Mouse (Mus musculus): ENCODE measurements at regions not wholly inside any gene's neighbourhood (a gene's known extent, or its start where the extent isn't known, plus 50 kb on each side); places are given as distances from the start of the nearest gene placed in this dataset.

DNA sequence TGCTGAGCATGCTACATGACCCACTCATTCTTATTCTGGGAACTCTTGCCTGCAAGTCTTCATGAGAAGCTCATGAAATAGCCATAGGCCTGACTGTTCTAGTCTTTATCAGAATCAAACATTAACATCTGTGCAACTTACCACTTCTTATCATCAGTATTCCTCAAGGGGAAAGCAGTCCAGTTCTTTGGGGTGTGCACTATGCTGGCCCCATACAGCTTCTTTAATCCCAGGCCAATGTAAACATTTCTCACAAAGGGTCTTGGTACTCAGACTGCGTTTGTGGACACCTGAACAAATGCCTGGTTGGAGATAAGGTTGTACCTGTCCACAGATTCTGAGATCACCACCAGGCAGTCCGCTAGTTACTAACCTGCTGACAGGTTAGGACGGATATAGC lies 51.3 kb downstream of the 3110018I06Rik start:
- DNase-seq (ENCODE audit: low spot score in 2 of 2), result no peak

GRCm38 (mm10) chr12:107541196-107541595 lies 52.8 kb downstream of the 3110018I06Rik start:
- no peak for DNase-seq (ENCODE audit: low spot score in 2 of 2)

GRCm38 (mm10) chr12:107547194-107547885 lies 58.9 kb downstream of the 3110018I06Rik start:
- no peak for DNase-seq (ENCODE audit: low spot score in 2 of 2)

DNA sequence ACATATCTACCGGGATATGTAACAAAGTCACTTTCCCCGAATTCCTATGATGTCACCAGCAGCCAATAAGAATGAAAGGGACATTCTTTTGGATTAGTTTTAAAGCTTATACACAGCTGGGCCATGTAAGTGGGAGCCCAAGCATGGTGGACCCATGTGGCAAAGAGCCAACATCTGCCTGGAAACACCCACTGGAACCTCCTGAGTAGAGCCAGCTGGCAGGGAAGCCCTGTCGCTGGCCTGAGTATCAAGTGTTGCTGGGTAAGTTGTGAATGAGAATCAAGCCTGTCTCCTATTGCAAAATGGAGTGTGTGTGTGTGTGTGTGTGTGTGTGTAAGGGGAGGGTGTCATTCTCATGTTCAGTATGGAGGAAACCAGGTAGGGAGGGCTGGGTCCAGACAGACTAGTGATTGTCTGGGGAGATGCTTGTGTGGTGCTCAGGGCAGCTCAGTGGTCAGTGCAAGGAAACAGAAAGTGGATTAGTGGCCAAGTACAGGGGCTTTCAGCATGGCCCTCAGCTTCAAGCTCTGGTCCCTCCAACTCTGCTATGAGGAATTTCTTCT lies 59.5 kb downstream of the 3110018I06Rik start:
- no peak for DNase-seq (ENCODE audit: low spot score in 2 of 2)

DNA sequence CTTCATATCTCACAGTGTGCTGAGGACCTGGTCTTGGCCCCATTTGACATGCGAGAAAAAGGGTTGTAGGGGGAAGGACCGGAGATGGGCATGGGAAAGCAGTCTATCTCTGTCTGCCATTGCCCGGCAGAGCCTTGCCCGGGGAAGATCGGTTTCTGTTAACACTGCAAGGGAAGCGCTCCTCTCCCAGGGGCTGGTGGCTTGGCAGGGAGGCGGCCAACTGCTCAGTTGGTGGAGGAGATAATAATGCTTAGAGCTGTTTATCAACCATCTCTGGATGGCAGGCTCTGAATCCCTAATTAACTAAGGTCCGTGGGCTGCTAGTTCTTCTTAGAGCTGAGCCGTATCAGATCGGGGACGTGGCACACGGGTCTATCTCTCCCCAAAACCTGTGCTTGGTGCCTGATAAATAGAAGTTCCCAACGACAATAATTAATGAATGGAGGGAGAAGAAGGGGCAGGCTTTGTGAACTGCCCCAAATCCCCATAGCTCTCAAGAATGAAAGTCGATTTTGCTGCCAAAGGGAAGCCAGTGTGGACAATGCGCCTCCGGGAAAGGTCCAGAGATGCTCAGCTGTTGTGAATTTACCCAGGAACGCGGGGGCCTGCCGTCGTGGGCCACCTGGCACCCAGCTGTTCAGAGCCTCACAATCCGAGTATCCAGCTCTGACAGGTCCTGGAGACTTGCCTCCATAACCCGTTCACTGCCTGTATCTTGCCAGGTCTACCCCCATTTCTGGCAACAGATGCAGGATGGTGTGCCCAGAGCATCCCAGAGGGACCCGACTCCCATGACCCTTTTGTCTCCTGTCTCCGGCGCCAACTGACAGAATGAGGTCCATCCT lies 61.2 kb downstream of the 3110018I06Rik start:
- no peak for DNase-seq (ENCODE audit: low spot score in 2 of 2)

- DNase-seq (ENCODE audit: low spot score in 2 of 2), result no peak
Measured at GRCm38 (mm10) chr12:107559191-107559590, 70.8 kb downstream of the 3110018I06Rik start.

DNA sequence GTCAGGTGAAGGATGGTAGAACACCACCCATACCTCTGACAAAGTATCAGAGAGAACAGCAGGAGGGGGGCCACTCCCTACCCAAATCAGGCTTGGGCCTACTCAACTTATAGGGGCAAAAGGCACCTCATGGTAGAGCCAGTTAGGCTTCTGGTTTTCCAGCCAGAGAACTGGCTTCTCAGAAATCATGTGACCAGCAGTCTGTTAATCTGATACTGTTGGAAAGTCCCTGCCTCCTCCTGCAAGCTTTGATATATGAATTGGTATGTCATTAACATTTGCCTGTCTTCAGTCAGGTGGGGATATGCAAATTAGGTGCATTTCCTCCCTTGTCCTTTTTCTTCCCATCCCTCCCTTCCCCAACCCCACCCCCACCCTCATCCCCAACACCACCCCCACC lies 71.7 kb downstream of the 3110018I06Rik start:
- no peak for DNase-seq (ENCODE audit: low spot score in 2 of 2)

- DNase-seq (ENCODE audit: low spot score in 2 of 2), result no peak
Measured at GRCm38 (mm10) chr12:107572586-107572985, 84.2 kb downstream of the 3110018I06Rik start.

- no peak for DNase-seq (ENCODE audit: low spot score in 2 of 2)
Measured at GRCm38 (mm10) chr12:107579508-107579907, 91.1 kb downstream of the 3110018I06Rik start.

DNA sequence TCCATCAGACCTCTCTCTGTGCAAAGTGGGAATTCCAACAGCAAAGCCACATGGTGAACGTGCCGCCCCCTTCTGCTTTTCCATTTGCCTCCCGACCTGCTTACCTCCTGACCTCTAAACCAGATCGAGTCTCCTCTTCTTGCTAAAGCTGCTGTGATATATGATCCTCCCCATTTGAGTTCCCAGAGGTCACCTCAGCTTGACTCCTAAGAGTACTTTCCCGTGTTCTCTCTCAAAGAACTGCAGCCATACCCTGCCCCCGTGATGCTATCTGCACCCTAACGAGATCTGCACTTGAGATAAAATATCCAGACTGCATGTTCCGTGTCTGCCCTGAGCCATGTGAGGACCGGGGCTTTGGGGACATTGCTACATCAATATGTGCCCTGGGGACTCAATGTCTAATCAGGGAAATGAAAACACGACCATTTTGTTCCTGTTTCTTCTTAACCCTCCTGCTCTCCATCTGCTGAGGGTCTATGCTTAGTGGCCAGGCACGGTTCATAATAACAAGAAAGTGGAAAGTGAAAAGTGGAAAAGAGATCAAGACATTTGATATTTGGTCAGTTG lies 94.8 kb downstream of the 3110018I06Rik start:
- DNase-seq (ENCODE audit: low spot score in 2 of 2), result no peak

GRCm38 (mm10) chr12:107585696-107586225 lies 97.3 kb downstream of the 3110018I06Rik start:
- DNase-seq (ENCODE audit: low spot score in 2 of 2), result no peak

DNA sequence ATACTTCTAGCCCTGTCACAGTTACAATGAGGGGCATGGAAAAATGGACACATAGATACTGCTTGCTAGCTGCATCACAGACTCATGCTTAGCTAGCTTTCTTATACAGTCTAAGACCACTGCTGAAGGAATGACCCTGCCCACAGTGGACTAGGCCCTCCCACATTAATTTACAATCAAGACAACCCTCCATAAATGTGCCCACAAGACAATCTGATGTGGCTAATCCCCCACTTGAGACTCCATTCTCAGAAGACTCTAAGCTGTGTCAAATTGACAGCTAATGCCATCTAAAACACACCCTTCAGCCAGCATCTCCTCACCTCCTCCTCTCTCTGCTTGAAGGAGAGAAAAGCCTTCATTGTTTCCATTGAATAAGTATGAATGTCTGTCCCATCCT lies 107.8 kb downstream of the 3110018I06Rik start:
- DNase-seq (ENCODE audit: low spot score in 2 of 2), result no peak

GRCm38 (mm10) chr12:107600576-107600975 lies 112.1 kb downstream of the 3110018I06Rik start:
- no peak for DNase-seq (ENCODE audit: low spot score in 2 of 2)

DNA sequence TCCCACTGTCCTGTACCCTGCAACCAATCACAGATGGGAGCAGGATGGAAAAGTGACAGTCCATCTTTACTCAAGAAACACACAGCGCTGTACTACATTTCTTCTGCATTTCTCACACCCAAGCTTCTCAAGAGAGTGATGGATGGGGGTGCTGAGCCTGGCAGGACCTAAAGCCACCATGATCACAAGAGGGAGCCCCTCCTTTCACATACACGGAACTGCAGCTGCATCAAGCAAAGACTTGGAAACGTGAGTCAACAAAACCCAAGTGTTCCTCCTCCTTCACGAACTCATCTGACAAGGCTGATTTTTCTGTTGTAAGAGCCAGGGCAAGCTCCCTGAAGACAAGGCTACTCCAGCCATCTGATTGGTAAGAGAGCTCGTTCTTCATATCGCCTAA lies 120.5 kb downstream of the 3110018I06Rik start:
- DNase-seq (ENCODE audit: low spot score in 2 of 2), result no peak

DNA sequence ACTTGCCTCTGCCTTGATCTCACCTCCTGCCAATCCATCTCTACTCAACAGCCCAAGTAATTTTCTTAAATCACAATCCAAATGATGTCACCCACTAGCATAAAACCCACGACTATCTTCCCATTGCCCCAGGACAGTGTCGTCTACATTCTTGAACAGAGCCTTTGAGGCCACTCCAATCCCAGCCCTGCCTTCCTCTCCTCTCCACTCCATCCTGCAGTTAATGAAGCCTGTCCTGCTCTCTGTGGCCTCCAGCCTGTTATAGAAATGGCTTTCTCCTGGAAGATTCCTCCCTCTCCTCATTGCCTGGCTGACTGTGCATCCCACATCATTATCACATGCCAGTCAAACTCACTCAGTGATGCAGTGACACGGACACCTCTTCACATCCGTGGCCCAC lies 121.6 kb downstream of the 3110018I06Rik start:
- no peak for DNase-seq (ENCODE audit: low spot score in 2 of 2)

DNA sequence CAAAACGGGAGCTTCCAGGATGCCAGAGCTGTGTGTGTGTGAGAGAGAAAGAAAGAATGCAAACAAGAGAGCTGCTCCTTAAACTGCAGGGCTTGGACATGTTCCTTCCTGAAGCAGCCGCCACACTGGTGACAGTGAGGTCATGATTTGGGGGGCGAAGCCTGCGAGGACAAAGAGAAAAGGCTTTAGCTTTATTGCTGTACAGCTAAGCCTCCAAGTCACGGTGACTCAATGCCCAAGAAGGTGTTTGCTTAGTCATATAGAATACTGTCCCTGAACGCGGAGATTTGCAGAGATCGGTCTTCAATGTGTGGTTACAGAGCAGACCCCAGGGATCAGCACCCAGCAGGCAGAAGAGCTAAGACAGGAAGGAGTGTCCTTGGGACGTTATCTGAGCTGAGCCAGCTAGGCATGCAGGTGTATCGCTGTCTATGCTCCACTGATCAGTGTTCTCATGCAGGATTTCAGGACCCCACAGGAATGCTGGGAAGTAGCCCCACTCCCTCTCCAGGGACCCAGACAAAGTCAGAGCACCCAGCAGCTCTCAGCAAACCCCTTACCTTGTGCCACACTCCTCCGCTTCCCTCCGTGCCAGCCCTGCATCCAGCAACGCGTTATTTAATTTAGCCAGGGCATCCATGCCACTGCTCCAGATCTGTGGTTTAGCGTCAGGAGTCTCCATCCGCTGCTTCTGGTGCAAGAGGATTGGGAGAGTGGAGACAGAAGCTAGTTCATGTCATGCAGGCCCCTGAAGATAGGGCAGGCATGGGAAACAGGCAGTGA lies 129.0 kb downstream of the 3110018I06Rik start:
- no peak for DNase-seq (ENCODE audit: low spot score in 2 of 2)

- peak in 1 of 2 experiments; percentile 14 for DNase-seq (ENCODE audit: low spot score in 2 of 2)
Measured at GRCm38 (mm10) chr12:107624446-107624845, 136.0 kb downstream of the 3110018I06Rik start.

DNA sequence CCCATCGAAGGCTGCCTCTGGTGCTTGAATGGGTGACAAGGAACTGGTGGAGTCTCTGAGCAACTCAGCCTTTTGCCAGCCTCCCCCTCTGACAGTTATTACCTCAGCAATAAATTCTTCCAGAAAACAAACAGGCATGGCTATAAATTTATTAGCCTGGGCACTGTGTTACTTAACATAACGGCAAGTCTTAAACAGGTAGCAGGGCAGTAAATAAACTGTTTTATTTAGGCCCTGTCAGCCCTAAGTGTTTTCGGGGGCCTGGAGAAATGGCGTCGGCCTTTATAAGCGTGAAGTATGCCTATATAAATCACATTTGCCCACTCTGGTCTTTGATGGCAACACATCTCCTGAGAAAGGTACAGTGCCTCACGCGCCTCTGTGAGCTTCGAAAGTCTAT lies 159.6 kb downstream of the 3110018I06Rik start:
- no peak for DNase-seq (ENCODE audit: low spot score in 2 of 2)

DNA sequence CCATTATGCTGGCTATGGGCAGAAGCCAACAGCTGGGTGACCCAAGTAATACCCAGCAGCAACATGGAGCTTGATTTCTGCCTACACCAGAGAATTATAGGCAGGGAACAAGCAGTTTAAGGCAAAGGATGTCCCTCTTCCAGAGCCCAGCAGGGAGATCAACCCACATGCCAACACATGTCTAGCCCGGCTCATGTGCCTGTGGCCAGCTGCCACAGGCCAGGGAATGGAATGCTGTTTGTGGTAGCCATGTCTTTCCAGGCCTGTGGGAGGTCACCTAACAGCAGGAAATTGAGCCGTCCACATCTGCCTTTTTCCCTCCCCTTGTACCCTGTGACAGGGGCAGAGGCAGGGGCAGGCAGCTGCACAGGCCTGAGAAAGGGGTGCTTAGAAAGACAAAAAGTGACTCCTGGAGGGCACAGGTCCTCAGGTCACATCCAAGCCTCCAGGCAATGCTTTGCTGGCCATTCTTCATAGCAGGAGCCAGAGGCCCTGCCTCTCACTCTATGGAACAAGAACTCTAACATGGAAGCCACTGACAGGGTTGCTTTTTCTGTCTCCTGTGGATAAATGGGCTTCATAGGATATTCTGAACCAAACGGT lies 163.8 kb downstream of the 3110018I06Rik start:
- DNase-seq (ENCODE audit: low spot score in 2 of 2), result no peak

DNA sequence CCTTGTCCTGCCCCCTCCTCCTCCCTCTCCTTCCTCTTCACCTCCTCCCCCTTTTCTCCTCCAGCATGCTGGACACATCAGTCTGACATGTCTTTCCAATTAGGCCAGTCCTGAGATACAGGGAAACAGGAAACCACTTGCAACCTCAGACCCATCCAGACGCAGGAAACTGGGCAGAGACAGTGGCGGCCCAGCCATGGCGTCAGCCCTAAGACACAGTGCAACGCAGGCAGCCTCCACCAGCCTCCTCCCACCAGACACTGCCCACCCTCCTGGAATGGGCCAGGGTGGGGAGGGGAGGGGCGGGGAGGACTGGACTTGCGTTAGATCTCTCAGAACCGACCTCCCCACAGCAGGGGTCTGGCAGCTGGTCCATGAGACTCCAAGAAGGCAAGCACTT lies 164.7 kb downstream of the 3110018I06Rik start:
- DNase-seq (ENCODE audit: low spot score in 2 of 2), result no peak

- no peak for DNase-seq (ENCODE audit: low spot score in 2 of 2)
Measured at GRCm38 (mm10) chr12:107656846-107657245, 168.4 kb downstream of the 3110018I06Rik start.
